Mouse (Mus musculus) myocyte (in vitro differentiated cells): ENCODE measurements around the gene Popdc2.

ENCODE experiments used
- CEBPB ChIP-seq: IDR thresholded peaks from 2 replicates; pipeline ENCODE4 v1.6.1; 2011; ENCODE audit warnings: mild to moderate bottlenecking, moderate library complexity; ENCODE audit not compliant: poor library complexity, insufficient read depth, severe bottlenecking
- E2F4 ChIP-seq: IDR thresholded peaks from one replicate; pipeline ENCODE4 v1.6.1; 2011; ENCODE audit warnings: mild to moderate bottlenecking, control low read depth, moderate library complexity; ENCODE audit not compliant: insufficient read depth
- MAX ChIP-seq: IDR thresholded peaks from one replicate; pipeline ENCODE4 v1.6.1; 2011; ENCODE audit warnings: low read depth, mild to moderate bottlenecking, control low read depth
- MYOD1 ChIP-seq, 3 experiments: IDR thresholded peaks; one replicate each; pipeline ENCODE4 v1.6.1; 2011; ENCODE audit warnings: control low read depth in 2 of 3, low read depth in 2 of 3, mild to moderate bottlenecking in 2 of 3, moderate library complexity in 1 of 3; ENCODE audit not compliant: insufficient read length in 2 of 3, control insufficient read depth in 1 of 3
- MYOG ChIP-seq, 3 experiments: IDR thresholded peaks; one replicate each; pipeline ENCODE4 v1.6.1; 2011; ENCODE audit warnings: control low read depth in 2 of 3, low read depth in 2 of 3, mild to moderate bottlenecking in 2 of 3; ENCODE audit not compliant: insufficient read length in 2 of 3, control insufficient read depth in 1 of 3, insufficient read depth in 1 of 3
- POLR2A ChIP-seq: IDR thresholded peaks from one replicate; pipeline ENCODE4 v1.6.1; 2011; ENCODE audit warnings: low read depth, mild to moderate bottlenecking, control low read depth, moderate library complexity; ENCODE audit not compliant: insufficient read length
- POLR2AphosphoS2 ChIP-seq: IDR thresholded peaks from one replicate; pipeline ENCODE4 v1.6.1; 2011; ENCODE audit warnings: low read depth, control low read depth; ENCODE audit not compliant: insufficient read length
- REST ChIP-seq: IDR thresholded peaks from one replicate; pipeline ENCODE4 v1.6.1; 2011; ENCODE audit warnings: mild to moderate bottlenecking, control low read depth, moderate library complexity; ENCODE audit not compliant: insufficient read depth, insufficient read length
- SRF ChIP-seq: IDR thresholded peaks from one replicate; pipeline ENCODE4 v1.6.1; 2011; ENCODE audit warnings: low read depth; ENCODE audit not compliant: control insufficient read depth, insufficient read length
- TCF12 ChIP-seq: IDR thresholded peaks from one replicate; pipeline ENCODE4 v1.6.1; 2011; ENCODE audit warnings: mild to moderate bottlenecking, control low read depth; ENCODE audit not compliant: poor library complexity, insufficient read depth, severe bottlenecking
- TCF3 ChIP-seq: IDR thresholded peaks from one replicate; pipeline ENCODE4 v1.6.1; 2011; ENCODE audit warnings: low read depth, control low read depth; ENCODE audit not compliant: insufficient read length
- USF1 ChIP-seq: IDR thresholded peaks from one replicate; pipeline ENCODE4 v1.6.1; 2011; ENCODE audit warnings: low read depth, mild to moderate bottlenecking, control low read depth, moderate library complexity

GRCm38 (mm10) chr16:38390322-38390721 lies 28.3 kb downstream of the Popdc2 start:
- TF ChIP-seq POLR2A (no peak), MAX (no peak), USF1 (no peak), POLR2AphosphoS2 (no peak), TCF3 (no peak), MYOD1 (IDR thresholded peaks at IDR 0.05; ENCODE audit: control insufficient read depth in 1 of 3, insufficient read length in 2 of 3, low read depth in 2 of 3) (no peak), E2F4 (no peak), REST (no peak), MYOG (IDR thresholded peaks at IDR 0.05; ENCODE audit: control insufficient read depth in 1 of 3, insufficient read depth in 1 of 3, insufficient read length in 2 of 3, low read depth in 2 of 3) (no peak), TCF12 (no peak), CEBPB (no peak), SRF (no peak)
